Mouse (Mus musculus): ENCODE data around the gene Pla2g6. TPM values are rescaled to one million over a fixed set of nuclear protein-coding genes. Genes with fewer than 3 reads are reported as not detected.
A peak's percentile ranks its signal among the peaks of the same experiment; 100 is the strongest.

The Pla2g6 gene
- 7.4 and 11.3 TPM in 2 replicates for polyA plus RNA-seq (2011; ENCODE audit: insufficient read length, low read depth, missing spikeins)

DNA sequence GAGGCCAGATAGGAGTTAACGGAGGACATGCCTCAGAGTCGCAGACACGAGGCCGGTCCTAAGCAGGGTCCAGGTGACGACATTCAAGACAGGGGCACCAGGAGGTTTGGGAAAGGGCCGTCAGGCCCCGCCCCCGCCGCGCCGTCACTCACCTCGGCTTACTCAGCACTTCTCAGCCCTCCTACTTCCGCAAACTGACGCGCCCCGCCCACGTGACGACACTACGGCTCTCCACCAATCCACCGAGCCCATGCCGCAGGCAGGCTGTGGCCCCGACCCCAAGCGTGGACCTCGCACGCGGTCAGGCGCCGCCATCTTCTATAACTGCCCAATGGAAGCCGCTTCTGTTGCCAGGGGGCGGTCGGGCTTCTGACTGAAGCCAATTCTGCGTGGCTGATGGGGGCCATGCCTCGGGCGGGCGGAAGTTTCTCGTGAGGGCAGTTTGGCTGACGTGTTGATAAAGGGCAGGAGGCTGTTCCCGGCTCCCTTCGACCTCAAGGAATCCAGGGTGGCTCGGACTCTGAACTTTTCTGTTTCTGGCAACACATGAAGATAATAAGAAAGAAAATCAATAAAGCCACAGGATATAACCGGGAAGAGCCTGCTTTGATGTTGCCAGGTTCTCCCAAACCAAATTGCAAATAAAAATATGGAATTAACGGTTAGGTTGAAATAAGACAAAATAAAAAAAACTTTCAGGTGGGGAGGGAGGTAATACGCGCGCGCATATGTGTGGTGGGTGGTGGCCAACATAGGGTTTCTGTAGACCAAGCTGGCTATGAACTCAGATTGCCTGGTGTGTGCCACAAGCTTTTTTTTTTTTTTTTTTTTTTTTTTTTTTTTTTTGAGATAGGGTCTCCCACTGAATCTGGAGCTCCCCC is at the start of gene Pla2g6:
Gene Pla2g6, minus strand, starts transcription at position 333 of the 881 bp plus-strand sequence.
- H3K27ac ChIP-seq (ENCODE audit: insufficient read depth, low read length), result peak within 1 kb of the TSS; percentile 19
- peak within 1 kb of the TSS; percentile 69 for H3K4me3 ChIP-seq (ENCODE audit: insufficient read depth, low read length)
- H3K4me1 ChIP-seq (ENCODE audit: control insufficient read depth, insufficient read depth, low read length), result peaks cover 10% of the 10 kb centered on the region
- peak; percentile 79 for TF ChIP-seq POLR2A (IDR thresholded peaks at IDR 0.05; ENCODE audit: low read depth, low read length)
- no peak for TF ChIP-seq CTCF (IDR thresholded peaks at IDR 0.05; ENCODE audit: borderline replicate concordance, insufficient read depth, low read length)

DNA sequence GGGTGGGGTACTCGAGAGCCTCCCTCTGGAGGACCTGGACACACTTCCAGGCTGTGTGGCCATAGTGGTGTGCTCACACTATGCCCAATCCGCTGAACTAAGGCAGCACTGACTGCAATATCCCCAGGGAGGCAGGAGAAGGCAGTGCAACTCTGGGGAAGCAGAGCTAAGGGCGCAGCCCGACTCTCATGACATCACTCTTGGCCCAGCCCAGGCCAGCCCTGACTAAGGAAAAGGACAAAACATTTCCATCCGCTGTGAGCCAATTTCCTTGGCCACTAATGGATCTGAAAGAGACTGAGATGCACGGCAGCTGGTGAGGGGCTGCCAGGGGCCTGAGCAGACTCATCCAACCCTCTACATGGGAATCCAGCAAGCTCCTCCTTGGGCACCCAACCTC is 49.5 kb upstream of the Pla2g6 start:
- H3K27ac ChIP-seq (ENCODE audit: insufficient read depth, low read length), result no peak overlapping the region
- TF ChIP-seq CTCF (IDR thresholded peaks at IDR 0.05; ENCODE audit: borderline replicate concordance, insufficient read depth, low read length) (peak; percentile 41; the same call in 1 of the 2 replicates), POLR2A (IDR thresholded peaks at IDR 0.05; ENCODE audit: low read depth, low read length) (no peak)
- H3K4me1 ChIP-seq (ENCODE audit: control insufficient read depth, insufficient read depth, low read length), result no peaks in the 10 kb centered on the region
- no peak overlapping the region for H3K4me3 ChIP-seq (ENCODE audit: insufficient read depth, low read length)

DNA sequence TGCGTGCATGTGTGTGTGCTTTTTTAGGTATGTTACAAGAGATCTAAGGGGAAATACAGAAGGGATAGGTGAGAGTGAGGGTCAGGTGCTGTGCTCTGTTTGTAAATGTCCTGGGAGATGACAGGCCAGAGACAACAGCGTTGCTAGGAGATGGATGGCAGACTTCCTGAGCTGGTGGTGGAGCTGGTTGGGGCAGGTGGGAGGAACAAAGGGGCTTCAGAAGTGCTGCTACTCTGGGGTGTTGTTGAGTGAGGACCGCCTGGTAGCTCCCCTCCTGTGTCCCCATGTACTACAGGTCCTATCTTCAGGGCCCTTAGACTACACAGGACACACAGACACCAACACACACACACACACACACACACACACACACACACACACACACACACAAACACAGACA is 46.6 kb upstream of the Pla2g6 start:
- Histone ChIP-seq H3K4me1 (ENCODE audit: control insufficient read depth, insufficient read depth, low read length) (no peaks in the 10 kb centered on the region), H3K27ac (ENCODE audit: insufficient read depth, low read length) (no peak overlapping the region), H3K4me3 (ENCODE audit: insufficient read depth, low read length) (no peak overlapping the region)
- no peak for TF ChIP-seq CTCF (IDR thresholded peaks at IDR 0.05; ENCODE audit: borderline replicate concordance, insufficient read depth, low read length)
- no peak for TF ChIP-seq POLR2A (IDR thresholded peaks at IDR 0.05; ENCODE audit: low read depth, low read length)

DNA sequence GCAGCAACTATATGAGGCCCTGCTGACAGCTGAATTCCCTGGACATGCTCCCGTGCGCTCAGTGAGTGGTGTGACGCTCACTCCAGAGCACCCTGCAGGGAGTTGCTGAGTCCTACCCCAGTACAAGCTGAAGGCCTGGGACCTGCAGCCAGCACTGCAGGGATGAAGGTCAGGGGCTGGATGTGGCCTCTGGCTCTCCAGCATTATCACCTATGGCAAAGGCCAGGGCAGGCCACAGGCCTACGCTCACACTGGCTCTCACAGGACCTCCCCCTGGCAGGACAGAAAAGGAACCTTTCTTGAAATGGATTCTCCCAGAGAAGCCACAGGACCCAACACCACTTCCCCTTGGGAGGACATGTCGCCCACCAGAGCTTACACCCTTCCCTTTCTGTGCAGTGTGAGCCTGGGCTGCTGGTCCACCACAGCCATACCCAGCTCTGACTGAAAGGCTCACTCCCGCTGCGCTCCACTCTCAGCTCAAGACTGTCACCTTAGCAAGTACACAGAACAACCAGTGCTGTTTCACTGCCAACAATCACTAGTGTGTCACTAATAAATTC is 42.2 kb upstream of the Pla2g6 start:
- TF ChIP-seq CTCF (IDR thresholded peaks at IDR 0.05; ENCODE audit: borderline replicate concordance, insufficient read depth, low read length) (no peak), POLR2A (IDR thresholded peaks at IDR 0.05; ENCODE audit: low read depth, low read length) (no peak)
- Histone ChIP-seq H3K27ac (ENCODE audit: insufficient read depth, low read length) (no peak overlapping the region), H3K4me1 (ENCODE audit: control insufficient read depth, insufficient read depth, low read length) (peaks cover 6% of the 10 kb centered on the region; the same call in 1 of the 2 replicates)

DNA sequence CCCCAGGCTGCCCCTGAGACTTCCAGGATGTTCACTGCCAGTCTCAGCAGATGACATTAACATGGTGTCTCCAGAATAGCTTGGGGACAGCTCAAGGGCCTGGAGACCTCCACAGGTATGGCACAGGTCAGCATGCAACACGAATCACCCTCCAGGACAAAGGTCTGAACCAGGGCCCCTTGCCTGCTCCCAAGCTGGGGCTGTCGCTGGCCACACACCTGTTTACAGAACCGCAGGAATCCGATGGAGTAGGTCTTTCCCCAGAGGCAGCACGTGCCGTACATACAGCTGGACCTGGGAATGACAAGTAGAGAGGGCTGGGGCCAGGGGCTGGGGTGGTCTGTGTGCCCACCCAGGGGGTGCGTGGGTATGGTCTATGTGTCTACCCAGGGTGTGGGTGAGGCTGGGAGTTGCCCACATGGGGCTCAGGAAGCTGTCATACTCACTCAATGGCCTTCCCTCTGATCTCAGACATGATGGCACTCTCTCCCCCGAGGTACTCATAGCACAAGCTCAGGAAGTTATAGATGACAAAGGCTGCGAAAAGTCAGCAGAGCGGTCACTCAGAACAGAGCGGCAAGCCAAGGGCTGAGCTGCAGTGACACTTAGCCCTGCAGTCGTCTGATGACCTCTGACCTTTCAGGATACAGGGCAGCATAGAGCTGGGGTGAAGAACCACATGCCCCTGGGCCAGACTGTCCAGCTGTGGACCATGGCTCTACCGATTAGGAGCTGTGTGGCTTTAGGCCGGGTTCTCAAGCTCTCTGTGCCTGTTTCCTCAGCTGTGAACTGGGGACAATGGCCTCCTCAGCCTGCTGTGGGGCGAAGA is 41.5 kb upstream of the Pla2g6 start:
- TF ChIP-seq POLR2A (IDR thresholded peaks at IDR 0.05; ENCODE audit: low read depth, low read length), result no peak
- no peak for TF ChIP-seq CTCF (IDR thresholded peaks at IDR 0.05; ENCODE audit: borderline replicate concordance, insufficient read depth, low read length)
- Histone ChIP-seq H3K4me1 (ENCODE audit: control insufficient read depth, insufficient read depth, low read length) (peaks cover 6% of the 10 kb centered on the region; the same call in 1 of the 2 replicates), H3K4me3 (ENCODE audit: insufficient read depth, low read length) (no peak overlapping the region), H3K27ac (ENCODE audit: insufficient read depth, low read length) (no peak overlapping the region)

More for the DNA sequence above, 42.2 kb upstream of the Pla2g6 start:
- no peak overlapping the region for H3K4me3 ChIP-seq (ENCODE audit: insufficient read depth, low read length)

DNA sequence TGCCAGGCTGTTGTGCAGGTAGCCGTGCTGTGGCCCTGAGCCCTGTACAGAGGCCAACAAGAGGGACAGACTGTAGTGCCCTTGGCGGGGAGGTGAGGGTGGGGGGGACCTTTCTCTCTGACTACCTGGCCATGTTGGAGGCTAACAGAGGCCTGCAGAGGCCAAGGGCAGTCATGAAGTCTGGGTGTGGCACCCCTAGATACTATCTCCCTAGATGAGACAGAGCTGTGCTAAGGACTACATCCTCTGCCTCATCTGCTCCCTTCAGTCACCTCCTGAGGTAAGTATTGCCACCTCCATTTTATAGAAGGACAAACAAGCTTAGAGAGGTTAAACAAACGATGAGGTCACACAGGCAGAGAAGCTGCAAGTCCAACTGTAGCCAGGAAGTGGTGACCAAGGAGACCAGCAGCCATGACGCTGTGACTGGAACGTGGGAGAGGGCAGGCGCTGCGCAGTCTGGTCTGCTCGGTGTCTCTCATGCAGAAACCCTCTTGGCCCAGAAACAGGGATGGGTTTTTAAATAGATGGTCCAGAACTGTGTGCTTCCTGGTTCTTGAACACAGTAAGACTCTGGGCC is 40.8 kb upstream of the Pla2g6 start:
- H3K4me1 ChIP-seq (ENCODE audit: control insufficient read depth, insufficient read depth, low read length), result peaks cover 6% of the 10 kb centered on the region; the same call in 1 of the 2 replicates
- H3K4me3 ChIP-seq (ENCODE audit: insufficient read depth, low read length), result no peak overlapping the region
- TF ChIP-seq CTCF (IDR thresholded peaks at IDR 0.05; ENCODE audit: borderline replicate concordance, insufficient read depth, low read length), result no peak
- no peak overlapping the region for H3K27ac ChIP-seq (ENCODE audit: insufficient read depth, low read length)

DNA sequence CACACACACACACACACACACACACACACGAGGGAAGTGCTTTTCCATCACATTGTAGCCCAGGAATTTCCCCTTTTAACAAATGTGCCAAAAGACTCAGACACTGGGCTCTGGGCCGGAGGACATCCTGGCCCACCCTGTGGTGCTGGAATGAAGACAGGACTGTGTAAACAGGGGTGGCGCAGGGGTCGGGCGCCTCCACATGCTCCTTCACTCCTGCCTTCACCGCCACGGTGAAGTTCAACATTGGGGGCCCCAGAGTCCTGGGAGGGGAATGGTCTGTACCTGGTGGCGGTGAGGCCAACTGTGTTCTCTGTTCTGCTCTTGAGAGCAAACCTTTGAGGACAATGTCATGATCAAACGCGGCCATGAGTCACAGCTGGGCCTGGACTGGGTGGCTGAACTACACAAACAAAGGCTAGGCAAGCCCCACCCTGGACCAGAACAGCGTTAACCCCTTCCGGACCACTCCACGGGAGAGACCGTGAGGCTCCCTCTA is 40.2 kb upstream of the Pla2g6 start:
- TF ChIP-seq POLR2A (IDR thresholded peaks at IDR 0.05; ENCODE audit: low read depth, low read length) (no peak), CTCF (IDR thresholded peaks at IDR 0.05; ENCODE audit: borderline replicate concordance, insufficient read depth, low read length) (no peak)
- Histone ChIP-seq H3K4me1 (ENCODE audit: control insufficient read depth, insufficient read depth, low read length) (peaks cover 6% of the 10 kb centered on the region; the same call in 1 of the 2 replicates), H3K4me3 (ENCODE audit: insufficient read depth, low read length) (no peak overlapping the region), H3K27ac (ENCODE audit: insufficient read depth, low read length) (peak overlapping the region; percentile 53; the same call in 1 of the 2 replicates)

DNA sequence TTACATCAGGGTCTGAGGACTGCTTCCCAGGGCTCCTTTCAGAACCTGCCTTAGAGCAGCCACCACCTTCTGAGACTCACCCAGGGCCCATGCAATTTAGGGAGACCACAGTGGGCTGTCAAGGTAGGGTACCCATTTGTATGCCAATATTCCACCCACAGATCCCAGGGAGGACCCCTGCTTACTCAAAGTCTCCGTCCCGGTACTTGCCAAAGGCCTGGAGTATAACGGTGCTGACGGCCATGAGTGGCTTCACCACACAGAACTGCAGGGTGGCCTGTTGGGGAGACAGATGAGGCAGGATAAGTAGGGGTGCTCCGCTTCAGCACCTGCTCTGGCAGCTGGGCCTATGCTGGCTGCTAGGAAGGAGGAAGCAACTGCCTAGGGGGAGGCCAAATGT is 38.2 kb upstream of the Pla2g6 start:
- Histone ChIP-seq H3K4me3 (ENCODE audit: insufficient read depth, low read length) (no peak overlapping the region), H3K27ac (ENCODE audit: insufficient read depth, low read length) (no peak overlapping the region), H3K4me1 (ENCODE audit: control insufficient read depth, insufficient read depth, low read length) (peaks cover 6% of the 10 kb centered on the region; the same call in 1 of the 2 replicates)
- TF ChIP-seq POLR2A (IDR thresholded peaks at IDR 0.05; ENCODE audit: low read depth, low read length), result no peak
- no peak for TF ChIP-seq CTCF (IDR thresholded peaks at IDR 0.05; ENCODE audit: borderline replicate concordance, insufficient read depth, low read length)

DNA sequence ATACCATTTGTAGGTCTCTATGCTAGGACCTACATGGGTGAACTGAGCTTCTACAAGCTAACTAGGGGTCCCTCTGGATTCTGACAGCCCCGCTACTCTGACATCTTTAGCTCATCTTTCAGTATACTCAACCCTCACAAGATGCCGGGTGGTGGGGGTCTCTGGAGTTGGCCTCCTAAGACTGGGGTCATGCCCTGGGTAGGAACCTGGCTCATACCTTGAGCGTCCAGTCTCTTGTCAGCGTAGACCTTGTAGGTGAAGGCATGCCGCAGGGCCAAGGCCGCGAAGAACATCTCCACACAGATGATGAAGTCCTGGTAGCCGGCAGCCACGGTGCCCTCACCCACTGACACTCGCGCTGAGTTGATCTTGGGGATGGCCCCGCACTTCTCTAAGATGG is 36.9 kb upstream of the Pla2g6 start:
- no peak for TF ChIP-seq CTCF (IDR thresholded peaks at IDR 0.05; ENCODE audit: borderline replicate concordance, insufficient read depth, low read length)
- no peak for TF ChIP-seq POLR2A (IDR thresholded peaks at IDR 0.05; ENCODE audit: low read depth, low read length)
- H3K4me1 ChIP-seq (ENCODE audit: control insufficient read depth, insufficient read depth, low read length), result peaks cover 10% of the 10 kb centered on the region
- H3K4me3 ChIP-seq (ENCODE audit: insufficient read depth, low read length), result no peak overlapping the region
- no peak overlapping the region for H3K27ac ChIP-seq (ENCODE audit: insufficient read depth, low read length)

Measured in embryonic fibroblast, embryonic 13.5 days (primary cell).